Mouse (Mus musculus) midbrain, postnatal 0 days (tissue): Measurements from ENCODE around the gene AI481877. TPM values are rescaled to one million over a fixed set of nuclear protein-coding genes. Genes with fewer than 3 reads are reported as not detected.

ENCODE experiments used
- ATAC-seq: fragments of 200-750 bp; cut with Nextera tagmentation; 2 replicates; pipeline ENCODE4 v1.8.0; 2017; ENCODE audit warnings: moderate number of reproducible peaks, mild to moderate bottlenecking, moderate TSS enrichment, moderate library complexity; ENCODE audit not compliant: low FRiP score
- DNase-seq: peaks from one replicate; pipeline ENCODE4 v3.0.0-alpha.2; 2015; ENCODE audit warnings: low spot score
- H3K27ac ChIP-seq: fragments of 300-500 bp; sonication (generic); 2 replicates; pipeline ENCODE4 v1.5.1; 2014; ENCODE audit warnings: low read depth, mild to moderate bottlenecking, low read length, mixed read lengths
- H3K27me3 ChIP-seq: fragments of 300-500 bp; sonication (generic); 2 replicates; pipeline ENCODE4 v1.6.1; 2014; ENCODE audit warnings: low read length, control low read depth, mixed read lengths; ENCODE audit not compliant: insufficient read depth
- H3K36me3 ChIP-seq: fragments of 300-500 bp; sonication (generic); 2 replicates; pipeline ENCODE4 v1.6.1; 2014; ENCODE audit warnings: low read length, control low read depth, mixed read lengths; ENCODE audit not compliant: insufficient read depth
- H3K4me1 ChIP-seq: fragments of 300-500 bp; sonication (generic); 2 replicates; pipeline ENCODE4 v1.6.1; 2014; ENCODE audit warnings: mild to moderate bottlenecking, control low read depth, antibody characterized with exemption, low read length, mixed read lengths; ENCODE audit not compliant: insufficient read depth
- H3K4me2 ChIP-seq: fragments of 300-500 bp; sonication (generic); 2 replicates; pipeline ENCODE4 v1.6.1; 2014; ENCODE audit warnings: low read depth, mild to moderate bottlenecking, low read length, mixed read lengths; ENCODE audit not compliant: poor library complexity, severe bottlenecking
- H3K4me3 ChIP-seq: fragments of 300-500 bp; sonication (generic); 2 replicates; pipeline ENCODE4 v1.5.1; 2014; ENCODE audit warnings: low read depth, mild to moderate bottlenecking, low read length, moderate library complexity
- H3K9ac ChIP-seq: fragments of 300-500 bp; sonication (generic); replicated peaks from 2 replicates; pipeline ENCODE4 v1.6.1; 2014; ENCODE audit warnings: mild to moderate bottlenecking, low read length, moderate library complexity, mixed read lengths; ENCODE audit not compliant: poor library complexity, severe bottlenecking
- H3K9me3 ChIP-seq: fragments of 300-500 bp; sonication (generic); 2 replicates; pipeline ENCODE4 v1.6.1; 2016; ENCODE audit warnings: low read length, control low read depth
- CTCF ChIP-seq: IDR thresholded peaks from 2 replicates; pipeline ENCODE4 v1.5.1; 2016; ENCODE audit warnings: antibody characterized with exemption, mild to moderate bottlenecking
- WGBS: fragments of 180-500 bp; shearing (Covaris S2); extraction: QIAGEN DNeasy Blood & Tissue Kit; methylation state at CpG from one replicate; pipeline ENCODE4 v1.1.7; 2014; 5-methylcytosine and 5-hydroxymethylcytosine counted together
- polyA plus RNA-seq: library from polyadenylated mRNA; unstranded; fragments of >200 nt; fragmentation: Nextera tagmentation; extraction: Ambion mirVana; gene quantifications from 2 replicates; pipeline ENCODE4 v1.2.1, GENCODE M21; 2015
- total RNA-seq: library from RNA; depleted of rRNA; stranded (reverse); fragments of >200 nt; gene quantifications from 2 replicates; pipeline ENCODE4 v1.2.3, GENCODE M21; 2014

The AI481877 gene
- total and polyA plus RNA-seq, 2 experiments from 2014 or later: 0.02 TPM; not detected in 1

- Histone ChIP-seq H3K27ac (no peak overlapping the region), H3K27me3 (no peaks in the 10 kb centered on the region), H3K4me2 (no peak overlapping the region), H3K9me3 (no peaks in the 10 kb centered on the region), H3K9ac (no peak overlapping the region), H3K4me3 (no peak overlapping the region), H3K4me1 (no peaks in the 10 kb centered on the region), H3K36me3 (no peaks in the 10 kb centered on the region)
- TF ChIP-seq CTCF: no peak
- WGBS: 30% methylated on average over 3 of the region's 3 CpGs
- DNase-seq (peak; percentile 50), ATAC-seq (no peak)
Observed at GRCm38 (mm10) chr4:59069276-59069675, 69.5 kb downstream of the AI481877 start.

- no peaks in the 10 kb centered on the region for H3K9me3 ChIP-seq
- DNase-seq: no peak
- H3K4me3 ChIP-seq: no peak overlapping the region
- no peaks in the 10 kb centered on the region for H3K4me1 ChIP-seq
- no peak overlapping the region for H3K4me2 ChIP-seq
- ATAC-seq: no peak
- no peak for TF ChIP-seq CTCF
- no peaks in the 10 kb centered on the region for H3K36me3 ChIP-seq
- WGBS: 67% methylated on average over 12 of the region's 12 CpGs
- H3K27me3 ChIP-seq: no peaks in the 10 kb centered on the region
- no peak overlapping the region for H3K9ac ChIP-seq
- no peak overlapping the region for H3K27ac ChIP-seq
Observed at GRCm38 (mm10) chr4:59062526-59062925, 76.3 kb downstream of the AI481877 start.

- Histone ChIP-seq H3K27ac (no peak overlapping the region), H3K27me3 (no peaks in the 10 kb centered on the region), H3K9me3 (no peaks in the 10 kb centered on the region), H3K9ac (no peak overlapping the region), H3K4me3 (no peak overlapping the region), H3K36me3 (no peaks in the 10 kb centered on the region), H3K4me2 (no peak overlapping the region), H3K4me1 (no peaks in the 10 kb centered on the region)
- ATAC-seq (no peak), DNase-seq (no peak)
- no peak for TF ChIP-seq CTCF
- WGBS: 87% methylated on average over 3 of the region's 3 CpGs
Observed at GRCm38 (mm10) chr4:59057929-59058328, 80.9 kb downstream of the AI481877 start.

GRCm38 (mm10) chr4:59051081-59051480 is 87.7 kb downstream of the AI481877 start:
- no peak for DNase-seq
- no peak overlapping the region for H3K4me2 ChIP-seq
- WGBS: 92% methylated on average over 1 of the region's 1 CpGs
- H3K36me3 ChIP-seq: no peaks in the 10 kb centered on the region
- H3K27ac ChIP-seq: no peak overlapping the region
- H3K4me3 ChIP-seq: no peak overlapping the region
- H3K9ac ChIP-seq: no peak overlapping the region
- H3K9me3 ChIP-seq: no peaks in the 10 kb centered on the region
- H3K27me3 ChIP-seq: no peaks in the 10 kb centered on the region
- no peaks in the 10 kb centered on the region for H3K4me1 ChIP-seq
- TF ChIP-seq CTCF: no peak
- no peak for ATAC-seq

- Histone ChIP-seq H3K4me1 (no peaks in the 10 kb centered on the region), H3K27me3 (no peaks in the 10 kb centered on the region), H3K9ac (no peak overlapping the region), H3K4me3 (no peak overlapping the region), H3K27ac (no peak overlapping the region), H3K36me3 (peaks cover 5% of the 10 kb centered on the region; the same call in 1 of the 2 replicates), H3K4me2 (no peak overlapping the region), H3K9me3 (no peaks in the 10 kb centered on the region)
- 26% methylated on average over 3 of the region's 3 CpGs for WGBS
- DNase-seq (no peak), ATAC-seq (no peak)
- TF ChIP-seq CTCF: no peak
Observed at GRCm38 (mm10) chr4:59047222-59047621, 91.6 kb downstream of the AI481877 start.

- Histone ChIP-seq H3K27ac (no peak overlapping the region), H3K4me1 (no peaks in the 10 kb centered on the region), H3K36me3 (peaks cover 22% of the 10 kb centered on the region), H3K9ac (no peak overlapping the region), H3K4me3 (no peak overlapping the region), H3K27me3 (no peaks in the 10 kb centered on the region), H3K4me2 (no peak overlapping the region), H3K9me3 (no peaks in the 10 kb centered on the region)
- no peak for TF ChIP-seq CTCF
- DNase-seq: no peak
- ATAC-seq: no peak
- WGBS: 88% methylated on average over 6 of the region's 6 CpGs
Observed at GRCm38 (mm10) chr4:59043891-59044290, 94.9 kb downstream of the AI481877 start.
